Mouse (Mus musculus) gastrocnemius, adult 8-10 months (tissue): Measurements from ENCODE around the gene Gm3045. TPM values are rescaled to one million over a fixed set of nuclear protein-coding genes. Genes with fewer than 3 reads are reported as not detected.

Source experiments
- total RNA-seq, 4 experiments: library from RNA; stranded (reverse); gene quantifications; 2 replicates each; pipeline ENCODE4 v1.2.4; 2022

Gm3045 gene
- total RNA-seq, 4 experiments from 2014 or later: not detected

Other genes starting within 250 kb of the Gm3045 start
- gene Tifab, start 247.7 kb upstream of the Gm3045 start, total RNA-seq: under 1 TPM in 2 of 4 experiments, not detected in 2; 0.15 to 0.22 TPM
- gene Neurog1, start 174.4 kb upstream of the Gm3045 start, total RNA-seq: not detected
- 10 to 100 TPM; 21.4 to 40.0 (median 28.6) TPM for gene Cxcl14, start 130.0 kb upstream of the Gm3045 start, total RNA-seq
- under 1 TPM in 1 of 4 experiments, not detected in 3; 0.11 TPM for gene Slc25a48, start 11.8 kb downstream of the Gm3045 start, total RNA-seq
- gene Il9, start 55.7 kb downstream of the Gm3045 start, total RNA-seq: not detected
- under 1 TPM in 2 of 4 experiments, not detected in 2; 0.24 to 0.29 TPM for gene Fbxl21, start 95.9 kb downstream of the Gm3045 start, total RNA-seq
- gene Lect2, start 121.9 kb downstream of the Gm3045 start, total RNA-seq: not detected
- gene Tgfbi, start 182.9 kb downstream of the Gm3045 start, total RNA-seq: 10 to 100 TPM in 2 of 4 experiments, 1 to 10 TPM in 2; 3.8 to 15.6 (median 7.6) TPM